Mouse (Mus musculus) heart, adult 8-10 months (tissue): ENCODE results near the gene Gm3776. TPM values are rescaled to one million over a fixed set of nuclear protein-coding genes. Genes with fewer than 3 reads are reported as not detected.
"Not testable (repeated sequence)": the region's sequence is repeated elsewhere in the genome, so short reads cannot be mapped to it uniquely, and the experiment has no call there.

Experiments
- DNase-seq: peaks from one replicate; pipeline ENCODE4 v3.0.0; 2022; ENCODE audit warnings: low spot score
- total RNA-seq, 4 experiments: library from RNA; stranded (reverse); gene quantifications; 2 replicates each; pipeline ENCODE4 v1.2.4; 2022

Gm3776 gene
- total RNA-seq, 4 experiments from 2014 or later: 0.43 to 6.3 (median 2.7) TPM

DNA sequence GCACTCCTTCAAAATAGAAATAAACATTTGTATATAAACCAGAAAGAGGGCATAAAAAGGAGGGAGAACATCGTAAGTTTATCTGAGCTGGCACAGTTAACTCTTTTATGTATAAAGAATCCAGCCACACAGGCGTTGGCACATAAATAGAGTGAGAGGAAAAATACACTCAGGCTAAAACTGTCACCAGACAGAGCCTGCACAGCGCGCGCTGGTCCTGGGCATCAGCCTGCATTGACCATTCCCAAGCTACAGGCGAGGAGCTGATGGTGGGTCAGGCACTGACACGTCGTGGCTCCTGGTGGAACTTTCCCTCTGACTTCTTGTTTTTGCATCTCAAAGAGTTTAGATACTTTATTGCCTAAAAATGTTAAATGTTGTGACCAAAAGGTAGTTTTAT lies 35.5 kb downstream of the Gm3776 start:
- not testable (repeated sequence) for DNase-seq

- not testable (repeated sequence) for DNase-seq
Measured at GRCm38 (mm10) chr9:78293683-78294082, 36.8 kb downstream of the Gm3776 start.

DNA sequence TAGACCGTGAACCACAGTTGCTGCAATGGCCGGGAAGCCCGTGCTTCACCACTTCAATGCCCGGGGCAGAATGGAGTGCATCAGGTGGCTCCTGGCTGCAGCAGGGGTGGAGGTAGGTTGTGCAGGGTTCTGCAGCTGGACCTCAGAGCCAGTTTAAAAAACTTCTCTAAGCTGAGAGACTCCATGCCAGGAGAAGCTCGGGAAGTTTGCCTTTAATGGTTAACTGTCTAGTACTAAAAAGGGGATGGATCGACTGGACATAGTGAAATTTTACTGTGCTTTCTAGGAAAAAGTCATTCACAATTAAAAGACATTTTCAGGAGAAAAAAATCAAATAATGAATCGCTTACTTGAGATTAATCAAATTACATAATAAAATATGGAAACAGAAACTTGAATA lies 37.9 kb downstream of the Gm3776 start:
- not testable (repeated sequence) for DNase-seq

GRCm38 (mm10) chr9:78296089-78296488 lies 39.2 kb downstream of the Gm3776 start:
- peak; percentile 11 for DNase-seq

- DNase-seq: no peak
Measured at GRCm38 (mm10) chr9:78298232-78298631, 41.3 kb downstream of the Gm3776 start.

DNA sequence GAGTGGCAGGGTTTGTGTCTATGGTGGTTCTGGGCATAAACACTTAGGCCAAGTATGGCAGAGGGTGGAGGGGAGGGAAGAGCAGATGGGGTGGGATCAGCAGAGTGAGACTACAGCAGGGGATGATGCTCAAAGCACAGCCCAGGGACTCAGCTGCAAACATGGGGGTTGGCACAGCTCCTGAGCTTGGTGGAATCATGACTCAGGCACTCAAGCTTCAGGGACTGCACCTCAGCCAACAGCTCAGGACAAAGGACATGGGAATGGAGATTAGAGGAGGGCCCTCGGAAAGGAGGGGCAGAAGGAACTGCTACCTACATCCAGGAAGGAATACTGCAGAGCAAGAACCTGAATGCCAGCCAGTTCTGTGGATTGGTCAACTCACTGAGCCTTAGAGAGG lies 42.2 kb downstream of the Gm3776 start:
- DNase-seq: not testable (repeated sequence)

GRCm38 (mm10) chr9:78308122-78308521 lies 51.2 kb downstream of the Gm3776 start:
- not testable (repeated sequence) for DNase-seq

GRCm38 (mm10) chr9:78314696-78315095 lies 57.8 kb downstream of the Gm3776 start, which contains the start of gene Omt2a:
Gene Omt2a, minus strand, starts transcription at chr9:78314796.
- DNase-seq: no peak

Other genes starting within 250 kb of the Gm3776 start
- gene Gcm1, start 205.2 kb upstream of the Gm3776 start, total RNA-seq: not detected
- gene Fbxo9, start 148.1 kb upstream of the Gm3776 start, total RNA-seq: 10 to 100 TPM; 30.9 to 50.6 (median 45.5) TPM
- gene Ick, start 147.9 kb upstream of the Gm3776 start, total RNA-seq: 10 to 100 TPM; 12.7 to 14.3 (median 13.3) TPM
- 100 to 1,000 TPM; 108 to 158 (median 147) TPM for gene Gsta4, start 74.4 kb upstream of the Gm3776 start, total RNA-seq
- 10 to 100 TPM in 2 of 4 experiments, 1 to 10 TPM in 2; 2.9 to 17.3 (median 7.6) TPM for gene Gsta1, start 26.5 kb upstream of the Gm3776 start, total RNA-seq
- gene Gm10639, start 32.8 kb downstream of the Gm3776 start, total RNA-seq: 1 to 10 TPM in 2 of 4 experiments, under 1 TPM in 1, not detected in 1; 0.73 to 3.2 (median 2.0) TPM
- gene Omt2a, start 57.7 kb downstream of the Gm3776 start, total RNA-seq: not detected
- not detected for gene Omt2b, start 70.5 kb downstream of the Gm3776 start, total RNA-seq
- gene Gsta2, start 98.7 kb downstream of the Gm3776 start, total RNA-seq: 1 to 10 TPM; 1.4 to 4.4 (median 2.6) TPM
- not detected for gene Dppa5a, start 111.0 kb downstream of the Gm3776 start, total RNA-seq
- not detected for gene Ooep, start 121.6 kb downstream of the Gm3776 start, total RNA-seq
- not detected for gene Ddx43, start 138.6 kb downstream of the Gm3776 start, total RNA-seq
- gene Cgas, start 186.1 kb downstream of the Gm3776 start, total RNA-seq: under 1 TPM; 0.16 to 0.44 (median 0.28) TPM
- 10 to 100 TPM; 23.6 to 29.9 (median 27.6) TPM for gene Mto1, start 191.1 kb downstream of the Gm3776 start, total RNA-seq
- not detected for gene Gm17324, start 191.7 kb downstream of the Gm3776 start, total RNA-seq
- gene Eef1a1, start 232.0 kb downstream of the Gm3776 start, total RNA-seq: 100 to 1,000 TPM; 830 to 950 (median 884) TPM